Mouse (Mus musculus) brown adipose tissue, adult 24 weeks (tissue): ENCODE data around the gene Scd4. TPM values are rescaled to one million over a fixed set of nuclear protein-coding genes. Genes with fewer than 3 reads are reported as not detected.

ENCODE experiments used
- H3K27ac ChIP-seq: fragments of 200-500 bp; replicated peaks from 2 replicates; pipeline ENCODE4 v1.5.1; 2012; ENCODE audit warnings: low read depth, mild to moderate bottlenecking, low read length
- H3K4me1 ChIP-seq: fragments of 200-500 bp; 2 replicates; pipeline ENCODE4 v1.6.1; 2012; ENCODE audit warnings: low read length, mixed read lengths; ENCODE audit not compliant: control insufficient read depth, insufficient read depth, insufficient read length
- H3K4me3 ChIP-seq: fragments of 200-500 bp; 2 replicates; pipeline ENCODE4 v1.5.1; 2012; ENCODE audit warnings: low read depth, mild to moderate bottlenecking, low read length, moderate library complexity; ENCODE audit not compliant: insufficient read depth
- polyA plus RNA-seq: library from polyadenylated mRNA; stranded (reverse); fragments of >200 nt; gene quantifications from 2 replicates; pipeline ENCODE4 v1.2.4, GENCODE M21; 2012; ENCODE audit not compliant: missing spikeins, insufficient read depth, insufficient read length

Scd4 gene
- polyA plus RNA-seq, 1 experiment = 2.5 TPM

GRCm38 (mm10) chr19:44295741-44296140 lies 37.2 kb upstream of the Scd4 start:
- Histone ChIP-seq H3K27ac (no peak overlapping the region), H3K4me1 (peaks cover 4% of the 10 kb centered on the region; the same call in 1 of the 2 replicates), H3K4me3 (peak overlapping the region; percentile 75)

- Histone ChIP-seq H3K27ac (no peak overlapping the region), H3K4me3 (peak overlapping the region; percentile 32), H3K4me1 (peaks cover 4% of the 10 kb centered on the region; the same call in 1 of the 2 replicates)
Observed at GRCm38 (mm10) chr19:44296186-44296585, 36.7 kb upstream of the Scd4 start.

- Histone ChIP-seq H3K4me1 (peaks cover 4% of the 10 kb centered on the region; the same call in 1 of the 2 replicates), H3K27ac (no peak overlapping the region), H3K4me3 (no peak overlapping the region; the same call in 1 of the 2 replicates)
Observed at GRCm38 (mm10) chr19:44297068-44297760, 35.7 kb upstream of the Scd4 start.

- H3K4me3 ChIP-seq = no peak overlapping the region
- H3K4me1 ChIP-seq = peaks cover 4% of the 10 kb centered on the region; the same call in 1 of the 2 replicates
- H3K27ac ChIP-seq = no peak overlapping the region
Observed at GRCm38 (mm10) chr19:44297862-44298261, 35.0 kb upstream of the Scd4 start.

GRCm38 (mm10) chr19:44299078-44299477 lies 33.8 kb upstream of the Scd4 start:
- Histone ChIP-seq H3K4me3 (no peak overlapping the region), H3K4me1 (peaks cover 4% of the 10 kb centered on the region; the same call in 1 of the 2 replicates), H3K27ac (no peak overlapping the region)

GRCm38 (mm10) chr19:44299902-44300301 lies 33.0 kb upstream of the Scd4 start:
- Histone ChIP-seq H3K27ac (no peak overlapping the region), H3K4me3 (no peak overlapping the region), H3K4me1 (peaks cover 4% of the 10 kb centered on the region; the same call in 1 of the 2 replicates)

- Histone ChIP-seq H3K4me3 (no peak overlapping the region), H3K4me1 (peaks cover 4% of the 10 kb centered on the region; the same call in 1 of the 2 replicates), H3K27ac (no peak overlapping the region)
Observed at GRCm38 (mm10) chr19:44300520-44300919, 32.4 kb upstream of the Scd4 start.

GRCm38 (mm10) chr19:44301176-44301575 lies 31.7 kb upstream of the Scd4 start:
- H3K4me1 ChIP-seq = peaks cover 4% of the 10 kb centered on the region; the same call in 1 of the 2 replicates
- H3K27ac ChIP-seq = no peak overlapping the region
- no peak overlapping the region for H3K4me3 ChIP-seq

- H3K27ac ChIP-seq = no peak overlapping the region
- H3K4me1 ChIP-seq = peaks cover 4% of the 10 kb centered on the region; the same call in 1 of the 2 replicates
- H3K4me3 ChIP-seq = no peak overlapping the region
Observed at GRCm38 (mm10) chr19:44301671-44302305, 31.1 kb upstream of the Scd4 start.

GRCm38 (mm10) chr19:44302901-44303300 lies 30.0 kb upstream of the Scd4 start:
- Histone ChIP-seq H3K4me3 (no peak overlapping the region), H3K4me1 (peaks cover 2% of the 10 kb centered on the region; the same call in 1 of the 2 replicates), H3K27ac (no peak overlapping the region)

GRCm38 (mm10) chr19:44303502-44303901 lies 29.4 kb upstream of the Scd4 start:
- no peak overlapping the region for H3K27ac ChIP-seq
- no peaks in the 10 kb centered on the region for H3K4me1 ChIP-seq
- H3K4me3 ChIP-seq = no peak overlapping the region

GRCm38 (mm10) chr19:44304419-44304818 lies 28.5 kb upstream of the Scd4 start:
- Histone ChIP-seq H3K4me1 (no peaks in the 10 kb centered on the region), H3K27ac (no peak overlapping the region), H3K4me3 (no peak overlapping the region)

GRCm38 (mm10) chr19:44304851-44305510 lies 27.9 kb upstream of the Scd4 start:
- Histone ChIP-seq H3K4me3 (no peak overlapping the region), H3K4me1 (no peaks in the 10 kb centered on the region), H3K27ac (no peak overlapping the region)

GRCm38 (mm10) chr19:44305701-44306100 lies 27.2 kb upstream of the Scd4 start:
- Histone ChIP-seq H3K4me1 (no peaks in the 10 kb centered on the region), H3K4me3 (no peak overlapping the region), H3K27ac (no peak overlapping the region)

- Histone ChIP-seq H3K4me1 (no peaks in the 10 kb centered on the region), H3K27ac (no peak overlapping the region), H3K4me3 (no peak overlapping the region)
Observed at GRCm38 (mm10) chr19:44306171-44306570, 26.7 kb upstream of the Scd4 start.
